Mouse (Mus musculus): ENCODE results near the gene Polg2.
A peak's percentile ranks its signal among the peaks of the same experiment; 100 is the strongest.
"Not testable (repeated sequence)": the region's sequence is repeated elsewhere in the genome, so short reads cannot be mapped to it uniquely, and the experiment has no call there.

The Polg2 gene

DNA sequence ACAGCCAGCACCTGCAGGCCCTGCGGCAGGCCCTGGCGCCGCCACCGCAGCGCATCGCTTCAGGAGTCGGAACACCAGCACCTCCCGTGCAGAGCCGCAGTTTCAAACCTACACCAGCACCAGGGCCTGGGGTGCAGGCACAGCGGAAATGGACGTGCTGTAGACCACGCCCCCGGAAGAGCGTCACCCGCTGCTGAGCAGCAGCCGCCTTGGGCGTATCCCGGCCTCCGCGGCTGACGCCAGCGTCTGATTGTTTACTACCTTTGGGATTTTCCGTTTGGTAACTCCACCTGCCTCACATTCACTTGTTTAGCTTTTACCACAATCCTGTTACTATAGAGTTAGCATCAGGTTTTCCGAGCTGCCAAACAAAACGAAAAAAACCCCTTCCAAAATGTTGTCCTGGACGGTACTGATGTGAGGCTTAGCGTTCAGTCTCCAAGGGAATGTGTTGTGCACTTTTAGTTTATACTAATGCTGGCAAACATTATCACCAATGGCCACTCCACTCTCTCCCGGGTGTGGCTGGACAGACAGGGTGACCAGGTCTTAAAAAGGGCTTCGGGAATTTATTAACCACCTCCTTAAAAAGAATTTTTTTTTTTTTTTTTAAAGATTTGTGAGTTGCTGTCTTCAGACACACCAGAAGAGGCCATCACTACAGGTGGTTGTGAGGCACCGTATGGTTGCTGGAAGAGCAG lies at the start of gene Polg2:
Polg2 (minus strand) TSS at position 150 of the 701 bp plus-strand sequence.
- peak; percentile 88 for DNase-seq (ENCODE audit: low spot score)

DNA sequence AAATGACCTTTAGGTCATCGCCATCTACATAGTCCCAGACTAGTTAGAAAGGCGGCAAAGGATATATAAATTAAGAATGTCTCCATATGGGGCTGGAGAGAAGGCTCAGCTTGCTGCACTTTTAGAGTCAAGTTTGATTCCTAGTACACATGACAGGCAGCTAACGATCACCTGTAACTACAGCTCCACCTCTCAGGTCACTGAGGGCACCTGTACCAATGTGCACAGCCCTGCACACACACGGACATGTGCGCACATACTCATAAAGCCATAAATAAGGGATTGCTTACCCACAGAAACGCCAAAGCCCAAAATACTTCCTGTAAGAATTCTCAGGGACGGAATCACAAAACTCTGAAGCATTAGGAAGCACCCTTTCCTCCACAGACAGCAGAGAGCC lies 48.7 kb upstream of the Polg2 start:
- no peak for DNase-seq (ENCODE audit: low spot score)

DNA sequence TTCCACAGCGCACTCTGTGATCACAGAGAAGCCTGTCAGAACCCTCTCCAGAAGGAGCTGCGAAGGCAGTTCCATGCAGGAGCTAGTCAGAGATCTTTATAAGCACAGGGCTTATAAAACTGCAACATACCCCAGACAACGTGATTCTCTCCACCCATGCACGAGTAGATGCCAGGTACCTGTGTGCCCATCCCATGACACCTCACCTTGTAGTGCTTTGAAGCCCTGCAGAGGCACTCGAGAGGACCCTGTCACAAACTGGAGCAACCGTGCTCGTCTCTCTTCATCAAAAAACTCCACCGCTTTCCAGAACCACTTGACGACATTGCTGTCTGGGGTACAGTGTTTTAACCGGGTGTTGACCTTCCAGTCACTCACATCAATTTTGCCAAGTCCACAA lies 45.1 kb upstream of the Polg2 start:
- DNase-seq (ENCODE audit: low spot score), result no peak

DNA sequence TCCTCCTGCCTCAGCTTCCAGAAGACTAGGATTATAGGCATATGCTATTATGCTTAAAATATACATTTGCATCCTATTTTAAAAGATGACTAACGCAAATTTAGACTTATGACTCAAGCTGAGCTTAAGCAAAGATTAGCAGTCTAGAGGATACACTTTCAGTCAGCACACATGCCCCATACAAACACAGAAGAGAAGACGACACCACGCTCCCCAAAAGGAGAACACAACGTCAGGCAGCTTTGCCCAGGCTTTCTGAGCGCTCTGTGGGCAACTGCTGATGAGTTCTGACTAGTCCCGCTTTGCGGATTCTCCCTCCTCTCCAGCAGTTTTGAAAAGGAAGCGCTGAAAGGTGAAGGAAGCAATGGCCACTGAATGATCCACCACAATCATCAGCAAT lies 44.4 kb upstream of the Polg2 start:
- DNase-seq (ENCODE audit: low spot score), result no peak

GRCm38 (mm10) chr11:106822911-106823310 lies 43.6 kb upstream of the Polg2 start:
- DNase-seq (ENCODE audit: low spot score), result no peak

DNA sequence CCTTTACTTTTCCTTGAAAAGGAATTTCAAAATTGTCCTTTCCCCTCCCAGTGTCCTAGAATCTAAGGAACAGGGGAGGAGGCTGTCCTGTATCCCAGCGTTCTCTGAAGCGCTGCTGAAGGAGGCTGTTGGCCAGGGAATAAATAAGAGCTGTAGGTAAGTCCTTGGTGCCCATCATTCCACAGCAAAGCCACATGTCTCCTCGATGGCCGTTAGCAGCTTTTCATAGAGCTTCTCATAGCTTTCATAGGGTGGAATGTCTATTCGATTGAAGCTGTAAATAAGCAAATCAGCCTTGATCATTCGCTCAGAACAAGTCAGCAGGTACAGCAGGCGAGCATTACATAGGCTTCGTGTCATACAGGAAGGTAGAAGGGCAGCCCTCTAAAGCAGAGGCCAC lies 43.2 kb upstream of the Polg2 start:
- no peak for DNase-seq (ENCODE audit: low spot score)

DNA sequence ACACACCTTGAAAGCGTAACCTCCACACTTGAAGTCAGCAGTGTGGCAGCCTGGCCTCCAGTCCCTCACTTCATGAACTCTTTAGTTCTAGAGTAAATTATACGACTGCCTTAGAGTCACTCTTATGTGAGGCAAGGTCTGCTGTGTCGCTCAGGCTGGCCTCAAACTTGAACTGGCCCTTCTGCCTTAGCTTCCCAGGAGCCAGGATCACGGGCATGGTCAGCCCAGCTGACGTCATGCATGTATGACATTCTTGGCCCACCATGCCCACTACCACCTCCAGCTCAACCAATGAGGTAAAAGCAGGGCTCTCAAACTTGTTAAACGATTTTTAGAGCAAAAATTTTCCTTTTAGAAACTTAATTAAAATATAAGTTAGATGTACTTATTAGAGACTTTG lies 42.1 kb upstream of the Polg2 start:
- no peak for DNase-seq (ENCODE audit: low spot score)

- DNase-seq (ENCODE audit: low spot score), result peak; percentile 13
These were observed 41.6 kb upstream of the Polg2 start for GRCm38 (mm10) chr11:106820972-106821371.

GRCm38 (mm10) chr11:106820252-106820651 lies 40.9 kb upstream of the Polg2 start:
- no peak for DNase-seq (ENCODE audit: low spot score)

GRCm38 (mm10) chr11:106819595-106819994 lies 40.3 kb upstream of the Polg2 start:
- DNase-seq (ENCODE audit: low spot score), result no peak

- no peak for DNase-seq (ENCODE audit: low spot score)
These were observed 39.0 kb upstream of the Polg2 start for GRCm38 (mm10) chr11:106818341-106818740.

GRCm38 (mm10) chr11:106817808-106818207 lies 38.5 kb upstream of the Polg2 start:
- DNase-seq (ENCODE audit: low spot score), result no peak

GRCm38 (mm10) chr11:106817156-106817555 lies 37.8 kb upstream of the Polg2 start:
- no peak for DNase-seq (ENCODE audit: low spot score)

GRCm38 (mm10) chr11:106816316-106816715 lies 37.0 kb upstream of the Polg2 start:
- DNase-seq (ENCODE audit: low spot score), result no peak

- no peak for DNase-seq (ENCODE audit: low spot score)
These were observed 36.4 kb upstream of the Polg2 start for GRCm38 (mm10) chr11:106815761-106816160.

DNA sequence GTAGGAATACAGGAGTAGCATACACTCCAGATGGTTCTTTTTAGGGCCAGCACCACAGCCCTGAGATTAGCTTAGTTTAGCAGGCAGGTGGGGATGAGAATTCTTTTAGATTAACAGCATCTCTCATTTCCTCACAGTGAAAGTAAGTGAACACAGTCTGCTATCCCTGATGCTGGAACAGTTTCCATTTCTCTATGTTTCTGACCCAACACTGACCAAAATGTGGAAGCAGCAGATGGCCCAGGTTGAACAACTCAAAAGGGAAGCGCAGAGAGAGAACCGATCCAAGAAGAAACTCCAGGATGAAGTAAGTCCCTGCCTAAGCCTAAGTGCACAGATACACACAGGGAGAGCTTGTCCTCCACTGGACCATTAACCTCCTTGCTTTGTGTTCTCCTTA lies 36.0 kb upstream of the Polg2 start:
- no peak for DNase-seq (ENCODE audit: low spot score)

DNA sequence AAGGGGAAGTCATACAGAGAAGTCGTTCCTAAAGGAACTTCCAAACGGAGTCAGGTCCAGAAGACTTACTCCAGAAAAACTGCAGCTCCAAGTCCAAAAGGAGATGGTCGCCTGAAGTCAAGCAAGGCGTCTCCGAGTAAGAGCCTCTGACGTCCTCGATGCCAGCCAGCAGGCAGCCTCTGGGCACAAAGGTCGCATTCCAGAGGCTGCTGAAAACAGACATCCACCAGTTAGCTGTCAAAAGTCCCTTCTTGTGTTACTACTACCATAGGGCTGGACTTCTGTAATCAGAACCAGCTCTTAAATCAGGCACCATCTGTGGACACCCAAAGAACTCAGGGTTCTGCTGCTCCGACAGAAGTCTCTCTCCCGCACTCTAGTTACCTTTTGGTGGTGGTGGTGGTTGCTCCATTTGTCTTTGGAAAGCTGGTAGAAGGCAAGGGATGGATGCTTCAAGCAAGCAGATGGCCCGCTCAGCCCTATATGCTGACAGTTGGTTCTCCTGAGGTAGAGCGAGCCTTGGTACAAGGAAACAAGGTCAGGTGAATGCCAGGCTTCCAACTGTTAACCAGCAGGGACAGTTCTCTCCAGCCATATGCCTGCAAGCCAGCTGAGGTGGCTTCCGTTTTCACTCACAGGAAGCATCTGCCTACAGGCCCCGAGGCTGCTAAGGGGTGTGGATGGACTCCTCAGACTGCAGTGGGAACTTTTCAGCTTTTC lies 35.4 kb upstream of the Polg2 start:
- no peak for DNase-seq (ENCODE audit: low spot score)

- no peak for DNase-seq (ENCODE audit: low spot score)
These were observed 33.2 kb upstream of the Polg2 start for GRCm38 (mm10) chr11:106812410-106813136.

- DNase-seq (ENCODE audit: low spot score), result not testable (repeated sequence)
These were observed 28.1 kb upstream of the Polg2 start for GRCm38 (mm10) chr11:106807442-106807841.

- DNase-seq (ENCODE audit: low spot score), result no peak
These were observed 22.8 kb upstream of the Polg2 start for GRCm38 (mm10) chr11:106802069-106802627.

GRCm38 (mm10) chr11:106795679-106796078 lies 16.3 kb upstream of the Polg2 start:
- no peak for DNase-seq (ENCODE audit: low spot score)

GRCm38 (mm10) chr11:106793846-106794245 lies 14.5 kb upstream of the Polg2 start:
- DNase-seq (ENCODE audit: low spot score), result no peak

DNA sequence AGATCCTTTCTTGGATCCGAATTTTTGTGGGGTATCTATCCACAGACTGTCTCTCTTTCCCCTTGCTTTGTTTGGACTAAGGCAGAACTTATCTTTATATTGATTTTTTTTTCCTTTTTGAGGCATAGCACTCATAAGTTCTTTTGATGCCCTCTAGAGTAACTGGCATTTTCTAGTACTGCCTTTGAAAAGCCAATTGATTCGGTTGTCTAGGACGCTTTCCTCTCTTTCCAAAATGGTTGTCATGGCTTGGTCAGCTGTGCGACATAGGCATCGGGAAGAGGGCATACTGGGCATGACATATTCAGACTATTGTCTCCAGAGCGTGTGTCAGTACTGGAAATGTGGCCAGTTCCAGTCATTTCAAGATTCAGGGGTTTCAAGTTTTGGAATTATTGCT lies 10.3 kb upstream of the Polg2 start:
- DNase-seq (ENCODE audit: low spot score), result no peak

All from urinary bladder, postnatal 25 days (tissue).